Mouse (Mus musculus) neural tube, embryonic 14.5 days (tissue): ENCODE measurements around the gene Prkar2b. TPM values are rescaled to one million over a fixed set of nuclear protein-coding genes. Genes with fewer than 3 reads are reported as not detected.

Experiments
- ATAC-seq: fragments of 200-750 bp; cut with Nextera tagmentation; 2 replicates; pipeline ENCODE4 v1.8.0; 2017; ENCODE audit warnings: low read depth, mild to moderate bottlenecking, moderate TSS enrichment, moderate library complexity
- H3K27ac ChIP-seq: fragments of 300-500 bp; sonication (generic); 2 replicates; pipeline ENCODE4 v1.5.1; 2014; ENCODE audit warnings: low read depth, mild to moderate bottlenecking, control low read depth, low read length, moderate library complexity, mixed read lengths
- H3K27me3 ChIP-seq: fragments of 300-500 bp; sonication (generic); 2 replicates; pipeline ENCODE4 v1.6.1; 2014; ENCODE audit warnings: low read length; ENCODE audit not compliant: control insufficient read depth, insufficient read depth
- H3K36me3 ChIP-seq: fragments of 300-500 bp; sonication (generic); 2 replicates; pipeline ENCODE4 v1.6.1; 2014; ENCODE audit warnings: low read length, mixed read lengths; ENCODE audit not compliant: control insufficient read depth, insufficient read depth
- H3K4me1 ChIP-seq: fragments of 300-500 bp; sonication (generic); 2 replicates; pipeline ENCODE4 v1.6.1; 2014; ENCODE audit warnings: low read length; ENCODE audit not compliant: control insufficient read depth, insufficient read depth
- H3K4me2 ChIP-seq: fragments of 300-500 bp; sonication (generic); 2 replicates; pipeline ENCODE4 v1.6.1; 2014; ENCODE audit warnings: mild to moderate bottlenecking, low read depth, low read length, control low read depth
- H3K4me3 ChIP-seq: fragments of 300-500 bp; sonication (generic); 2 replicates; pipeline ENCODE4 v1.5.1; 2014; ENCODE audit warnings: low read depth, low read length, control low read depth, mixed read lengths
- H3K9ac ChIP-seq: fragments of 300-500 bp; sonication (generic); replicated peaks from 2 replicates; pipeline ENCODE4 v1.6.1; 2014; ENCODE audit warnings: low read depth, mild to moderate bottlenecking, control low read depth, low read length, mixed read lengths
- H3K9me3 ChIP-seq: fragments of 300-500 bp; sonication (generic); 2 replicates; pipeline ENCODE4 v1.6.1; 2016; ENCODE audit warnings: low read length; ENCODE audit not compliant: control insufficient read depth
- WGBS: fragments of 180-500 bp; shearing (Covaris S2); extraction: QIAGEN DNeasy Blood & Tissue Kit; methylation state at CpG from one replicate; pipeline ENCODE4 v1.1.7; 2014; 5-methylcytosine and 5-hydroxymethylcytosine counted together
- polyA plus RNA-seq: library from polyadenylated mRNA; unstranded; fragments of >200 nt; fragmentation: Nextera tagmentation; extraction: Ambion mirVana; gene quantifications from 2 replicates; pipeline ENCODE4 v1.2.1, GENCODE M21; 2014

Gene Prkar2b
- polyA plus RNA-seq, 1 experiment from 2014 or later: 157 TPM

- Histone ChIP-seq H3K27me3 (no peaks in the 10 kb centered on the region), H3K27ac (no peak overlapping the region), H3K4me2 (no peak overlapping the region), H3K4me3 (no peak overlapping the region), H3K9me3 (no peaks in the 10 kb centered on the region), H3K4me1 (no peaks in the 10 kb centered on the region), H3K9ac (no peak overlapping the region), H3K36me3 (no peaks in the 10 kb centered on the region)
- ATAC-seq: no peak
Measured at GRCm38 (mm10) chr12:31989726-31990125, 71.4 kb downstream of the Prkar2b start.

- H3K36me3 ChIP-seq: no peaks in the 10 kb centered on the region
- ATAC-seq: no peak
- H3K9ac ChIP-seq: no peak overlapping the region
- 95% methylated on average over 2 of the region's 2 CpGs for WGBS
- no peak overlapping the region for H3K27ac ChIP-seq
- no peaks in the 10 kb centered on the region for H3K27me3 ChIP-seq
- no peaks in the 10 kb centered on the region for H3K9me3 ChIP-seq
- H3K4me3 ChIP-seq: no peak overlapping the region
- H3K4me1 ChIP-seq: 0 out of 2 replicates have a peak, but pooled peaks cover 3% of the 10 kb centered on the region
- no peak overlapping the region for H3K4me2 ChIP-seq
Measured at GRCm38 (mm10) chr12:31986463-31986862, 74.6 kb downstream of the Prkar2b start.

GRCm38 (mm10) chr12:31985738-31986137 is 75.4 kb downstream of the Prkar2b start:
- H3K4me1 ChIP-seq: 0 out of 2 replicates have a peak, but pooled peaks cover 3% of the 10 kb centered on the region

GRCm38 (mm10) chr12:31984664-31985063 is 76.4 kb downstream of the Prkar2b start:
- ATAC-seq: peak; percentile 15; the same call in 1 of the 2 replicates
- H3K4me3 ChIP-seq: no peak overlapping the region
- WGBS: 71% methylated on average over 12 of the region's 12 CpGs
- H3K27ac ChIP-seq: no peak overlapping the region
- H3K36me3 ChIP-seq: no peaks in the 10 kb centered on the region
- H3K4me1 ChIP-seq: 0 out of 2 replicates have a peak, but pooled peaks cover 3% of the 10 kb centered on the region
- H3K4me2 ChIP-seq: no peak overlapping the region
- no peaks in the 10 kb centered on the region for H3K27me3 ChIP-seq
- H3K9me3 ChIP-seq: no peaks in the 10 kb centered on the region
- no peak overlapping the region for H3K9ac ChIP-seq

More at GRCm38 (mm10) chr12:31985738-31986137, 75.4 kb downstream of the Prkar2b start:
- ATAC-seq: no peak
- Histone ChIP-seq H3K4me2 (no peak overlapping the region), H3K9me3 (no peaks in the 10 kb centered on the region), H3K4me3 (no peak overlapping the region), H3K9ac (no peak overlapping the region), H3K36me3 (no peaks in the 10 kb centered on the region), H3K27me3 (no peaks in the 10 kb centered on the region), H3K27ac (no peak overlapping the region)
- WGBS: 91% methylated on average over 6 of the region's 6 CpGs

- no peak overlapping the region for H3K4me3 ChIP-seq
- H3K27me3 ChIP-seq: no peaks in the 10 kb centered on the region
- no peak overlapping the region for H3K9ac ChIP-seq
- 0 out of 2 replicates have a peak, but pooled peaks cover 3% of the 10 kb centered on the region for H3K4me1 ChIP-seq
- no peak overlapping the region for H3K4me2 ChIP-seq
- no peak overlapping the region for H3K27ac ChIP-seq
- no peak for ATAC-seq
- no peaks in the 10 kb centered on the region for H3K9me3 ChIP-seq
- 51% methylated on average over 2 of the region's 2 CpGs for WGBS
- H3K36me3 ChIP-seq: no peaks in the 10 kb centered on the region
Measured at GRCm38 (mm10) chr12:31984206-31984605, 76.9 kb downstream of the Prkar2b start.

GRCm38 (mm10) chr12:31983769-31984168 is 77.3 kb downstream of the Prkar2b start:
- Histone ChIP-seq H3K4me1 (0 out of 2 replicates have a peak, but pooled peaks cover 3% of the 10 kb centered on the region), H3K27me3 (no peaks in the 10 kb centered on the region), H3K27ac (no peak overlapping the region), H3K9ac (no peak overlapping the region), H3K4me3 (no peak overlapping the region), H3K36me3 (no peaks in the 10 kb centered on the region), H3K9me3 (no peaks in the 10 kb centered on the region), H3K4me2 (no peak overlapping the region)
- WGBS: 62% methylated on average over 6 of the region's 6 CpGs
- no peak for ATAC-seq

GRCm38 (mm10) chr12:31983238-31983637 is 77.9 kb downstream of the Prkar2b start:
- Histone ChIP-seq H3K4me1 (0 out of 2 replicates have a peak, but pooled peaks cover 3% of the 10 kb centered on the region), H3K4me3 (no peak overlapping the region), H3K4me2 (no peak overlapping the region), H3K9me3 (no peaks in the 10 kb centered on the region), H3K9ac (no peak overlapping the region), H3K27ac (no peak overlapping the region; the same call in 1 of the 2 replicates), H3K36me3 (no peaks in the 10 kb centered on the region), H3K27me3 (no peaks in the 10 kb centered on the region)
- no peak for ATAC-seq
- WGBS: 47% methylated on average over 7 of the region's 7 CpGs

- ATAC-seq: no peak
- 68% methylated on average over 12 of the region's 12 CpGs for WGBS
- Histone ChIP-seq H3K36me3 (no peaks in the 10 kb centered on the region), H3K4me2 (no peak overlapping the region), H3K4me1 (no peaks in the 10 kb centered on the region), H3K27ac (no peak overlapping the region), H3K4me3 (no peak overlapping the region), H3K9ac (no peak overlapping the region), H3K27me3 (no peaks in the 10 kb centered on the region), H3K9me3 (no peaks in the 10 kb centered on the region)
Measured at GRCm38 (mm10) chr12:31977613-31978195, 83.4 kb downstream of the Prkar2b start.

GRCm38 (mm10) chr12:31976544-31976943 is 84.6 kb downstream of the Prkar2b start:
- Histone ChIP-seq H3K9me3 (no peaks in the 10 kb centered on the region), H3K4me1 (no peaks in the 10 kb centered on the region), H3K9ac (no peak overlapping the region), H3K4me2 (no peak overlapping the region), H3K27me3 (no peaks in the 10 kb centered on the region), H3K4me3 (no peak overlapping the region), H3K27ac (no peak overlapping the region), H3K36me3 (0 out of 2 replicates have a peak, but pooled peaks cover under 1% of the 10 kb centered on the region)
- 44% methylated on average over 7 of the region's 7 CpGs for WGBS
- ATAC-seq: no peak
